Mouse (Mus musculus): ENCODE measurements around the gene Awat2. TPM values are rescaled to one million over a fixed set of nuclear protein-coding genes. Genes with fewer than 3 reads are reported as not detected.

The Awat2 gene
- polyA plus RNA-seq, 1 experiment from 2014 or later: 0.39 TPM

- 89% methylated on average over 7 of the region's 7 CpGs for WGBS
These were observed 1.0 kb upstream of the Awat2 start for GRCm38 (mm10) chrX:100443532-100443931.

GRCm38 (mm10) chrX:100432311-100432710 is 10.2 kb downstream of the Awat2 start:
- Histone ChIP-seq H3K4me2 (replicated peaks; ENCODE audit: low read depth) (no peak overlapping the region), H3K4me3 (ENCODE audit: low read depth, low read length) (no peak overlapping the region), H3K27ac (replicated peaks) (no peak overlapping the region), H3K36me3 (ENCODE audit: control insufficient read depth, insufficient read depth, low read length) (no peaks in the 10 kb centered on the region), H3K27me3 (ENCODE audit: control insufficient read depth, insufficient read depth, low read length) (no peaks in the 10 kb centered on the region), H3K9ac (ENCODE audit: low read length) (no peak overlapping the region), H3K4me1 (replicated peaks; ENCODE audit: control insufficient read depth, insufficient read depth) (no peaks in the 10 kb centered on the region), H3K9me3 (ENCODE audit: control insufficient read depth, low read length) (no peaks in the 10 kb centered on the region)
- no peak for ATAC-seq (ENCODE audit: low FRiP score, low TSS enrichment)
- WGBS: 68% methylated on average over 3 of the region's 3 CpGs
- TF ChIP-seq CTCF (IDR thresholded peaks at IDR 0.05; ENCODE audit: low read depth) (no peak), EP300 (optimal IDR thresholded peaks at IDR 0.05) (no peak)
- DNase-seq (ENCODE audit: low spot score): no peak

More at GRCm38 (mm10) chrX:100443532-100443931, 1.0 kb upstream of the Awat2 start:
- Histone ChIP-seq H3K27me3 (ENCODE audit: control insufficient read depth, insufficient read depth, low read length) (no peaks in the 10 kb centered on the region), H3K4me1 (replicated peaks; ENCODE audit: control insufficient read depth, insufficient read depth) (no peaks in the 10 kb centered on the region), H3K9ac (ENCODE audit: low read length) (no peak overlapping the region), H3K27ac (replicated peaks) (no peak overlapping the region), H3K4me2 (replicated peaks; ENCODE audit: low read depth) (no peak overlapping the region), H3K36me3 (ENCODE audit: control insufficient read depth, insufficient read depth, low read length) (no peaks in the 10 kb centered on the region), H3K4me3 (ENCODE audit: low read depth, low read length) (no peak overlapping the region), H3K9me3 (ENCODE audit: control insufficient read depth, low read length) (no peaks in the 10 kb centered on the region)
- no peak for TF ChIP-seq EP300 (optimal IDR thresholded peaks at IDR 0.05)
- no peak for TF ChIP-seq CTCF (IDR thresholded peaks at IDR 0.05; ENCODE audit: low read depth)
- DNase-seq (ENCODE audit: low spot score) (no peak), ATAC-seq (ENCODE audit: low FRiP score, low TSS enrichment) (no peak)

GRCm38 (mm10) chrX:100428693-100429092 is 13.8 kb downstream of the Awat2 start, which contains the start of gene Otud6a:
Gene Otud6a (plus strand): TSS chrX:100429013.
- H3K36me3 ChIP-seq (ENCODE audit: control insufficient read depth, insufficient read depth, low read length): no peaks in the 10 kb centered on the region
- 88% methylated on average over 21 of the region's 21 CpGs for WGBS
- TF ChIP-seq EP300 (optimal IDR thresholded peaks at IDR 0.05) (no peak), CTCF (IDR thresholded peaks at IDR 0.05; ENCODE audit: low read depth) (no peak)
- no peaks in the 10 kb centered on the region for H3K27me3 ChIP-seq (ENCODE audit: control insufficient read depth, insufficient read depth, low read length)
- no peaks in the 10 kb centered on the region for H3K4me1 ChIP-seq (replicated peaks; ENCODE audit: control insufficient read depth, insufficient read depth)
- no peaks in the 10 kb centered on the region for H3K9me3 ChIP-seq (ENCODE audit: control insufficient read depth, low read length)
- H3K4me3 ChIP-seq (ENCODE audit: low read depth, low read length): no peak within 1 kb of the TSS
- DNase-seq (ENCODE audit: low spot score): no peak
- no peak within 1 kb of the TSS for H3K9ac ChIP-seq (ENCODE audit: low read length)
- no peak within 1 kb of the TSS for H3K27ac ChIP-seq (replicated peaks)
- ATAC-seq (ENCODE audit: low FRiP score, low TSS enrichment): no peak
- no peak within 1 kb of the TSS for H3K4me2 ChIP-seq (replicated peaks; ENCODE audit: low read depth)

GRCm38 (mm10) chrX:100409245-100409644 is 33.3 kb downstream of the Awat2 start:
- no peak for TF ChIP-seq CTCF (IDR thresholded peaks at IDR 0.05; ENCODE audit: low read depth)

GRCm38 (mm10) chrX:100401657-100402056 is 40.9 kb downstream of the Awat2 start:
- H3K27me3 ChIP-seq (ENCODE audit: control insufficient read depth, insufficient read depth, low read length): no peaks in the 10 kb centered on the region
- 77% methylated on average over 5 of the region's 5 CpGs for WGBS
- H3K4me3 ChIP-seq (ENCODE audit: low read depth, low read length): no peak overlapping the region
- DNase-seq (ENCODE audit: low spot score) (no peak), ATAC-seq (ENCODE audit: low FRiP score, low TSS enrichment) (no peak)
- H3K9me3 ChIP-seq (ENCODE audit: control insufficient read depth, low read length): no peaks in the 10 kb centered on the region
- no peak overlapping the region for H3K27ac ChIP-seq (replicated peaks)
- no peak overlapping the region for H3K4me2 ChIP-seq (replicated peaks; ENCODE audit: low read depth)
- H3K36me3 ChIP-seq (ENCODE audit: control insufficient read depth, insufficient read depth, low read length): no peaks in the 10 kb centered on the region
- TF ChIP-seq CTCF (IDR thresholded peaks at IDR 0.05; ENCODE audit: low read depth): no peak
- TF ChIP-seq EP300 (optimal IDR thresholded peaks at IDR 0.05): no peak
- H3K9ac ChIP-seq (ENCODE audit: low read length): no peak overlapping the region
- H3K4me1 ChIP-seq (replicated peaks; ENCODE audit: control insufficient read depth, insufficient read depth): no peaks in the 10 kb centered on the region

More at GRCm38 (mm10) chrX:100409245-100409644, 33.3 kb downstream of the Awat2 start:
- no peaks in the 10 kb centered on the region for H3K27me3 ChIP-seq (ENCODE audit: control insufficient read depth, insufficient read depth, low read length)
- no peak overlapping the region for H3K9ac ChIP-seq (ENCODE audit: low read length)
- 42% methylated on average over 1 of the region's 1 CpGs for WGBS
- H3K4me2 ChIP-seq (replicated peaks; ENCODE audit: low read depth): no peak overlapping the region
- H3K9me3 ChIP-seq (ENCODE audit: control insufficient read depth, low read length): no peaks in the 10 kb centered on the region
- no peak overlapping the region for H3K27ac ChIP-seq (replicated peaks)
- no peaks in the 10 kb centered on the region for H3K4me1 ChIP-seq (replicated peaks; ENCODE audit: control insufficient read depth, insufficient read depth)
- DNase-seq (ENCODE audit: low spot score): no peak
- no peaks in the 10 kb centered on the region for H3K36me3 ChIP-seq (ENCODE audit: control insufficient read depth, insufficient read depth, low read length)
- H3K4me3 ChIP-seq (ENCODE audit: low read depth, low read length): no peak overlapping the region
- ATAC-seq (ENCODE audit: low FRiP score, low TSS enrichment): no peak

GRCm38 (mm10) chrX:100400900-100401299 is 41.6 kb downstream of the Awat2 start:
- H3K27ac ChIP-seq (replicated peaks): no peak overlapping the region

More at GRCm38 (mm10) chrX:100400900-100401299, 41.6 kb downstream of the Awat2 start:
- no peak for TF ChIP-seq EP300 (optimal IDR thresholded peaks at IDR 0.05)
- Histone ChIP-seq H3K9me3 (ENCODE audit: control insufficient read depth, low read length) (no peaks in the 10 kb centered on the region), H3K4me1 (replicated peaks; ENCODE audit: control insufficient read depth, insufficient read depth) (no peaks in the 10 kb centered on the region), H3K4me3 (ENCODE audit: low read depth, low read length) (no peak overlapping the region), H3K4me2 (replicated peaks; ENCODE audit: low read depth) (no peak overlapping the region), H3K36me3 (ENCODE audit: control insufficient read depth, insufficient read depth, low read length) (no peaks in the 10 kb centered on the region), H3K9ac (ENCODE audit: low read length) (no peak overlapping the region), H3K27me3 (ENCODE audit: control insufficient read depth, insufficient read depth, low read length) (no peaks in the 10 kb centered on the region)
- no peak for DNase-seq (ENCODE audit: low spot score)
- ATAC-seq (ENCODE audit: low FRiP score, low TSS enrichment): no peak

Measured in stomach, postnatal 0 days (tissue).